Mouse (Mus musculus): ENCODE measurements around the gene Aloxe3. TPM values are rescaled to one million over a fixed set of nuclear protein-coding genes. Genes with fewer than 3 reads are reported as not detected.

Gene Aloxe3
- total and polyA plus RNA-seq, 3 experiments: 0.13 to 0.23 TPM; not detected in 1

GRCm38 (mm10) chr11:69114018-69114417 is 11.7 kb upstream of the Aloxe3 start:
- H3K27ac ChIP-seq (ENCODE audit: insufficient read depth, low read depth): no peak overlapping the region
- peaks cover 73% of the 10 kb centered on the region for H3K27me3 ChIP-seq (replicated peaks)
- no peak for DNase-seq (ENCODE audit: extremely low read depth)
- peaks cover 2 to 32% of the 10 kb centered on the region in 2 experiments; a peak in 2 of 4 replicates for H3K4me1 ChIP-seq (ENCODE audit: control insufficient read depth in 1 of 2, insufficient read depth in 2 of 2)
- H3K4me2 ChIP-seq (ENCODE audit: insufficient read depth, low read depth, poor library complexity, severe bottlenecking): no peak overlapping the region
- H3K9me3 ChIP-seq (replicated peaks; ENCODE audit: low read length): no peaks in the 10 kb centered on the region
- no peak overlapping the region for H3K9ac ChIP-seq (ENCODE audit: insufficient read depth, low read depth)
- no peak overlapping the region for H3K4me3 ChIP-seq (replicated peaks in 1 of 3; ENCODE audit: low read depth in 2 of 3, low read length in 2 of 3, poor library complexity in 1 of 3)
- TF ChIP-seq ZC3H11A (IDR thresholded peaks at IDR 0.05; ENCODE audit: low read depth, low read length): no peak
- TF ChIP-seq POLR2AphosphoS2 (IDR thresholded peaks at IDR 0.05; ENCODE audit: low read depth, low read length): no peak
- no peak for TF ChIP-seq ZMIZ1 (IDR thresholded peaks at IDR 0.05; ENCODE audit: low read depth, low read length)
- TF ChIP-seq MYC (IDR thresholded peaks at IDR 0.05; ENCODE audit: low read depth, low read length): no peak
- TF ChIP-seq USF2 (conservative IDR thresholded peaks at IDR 0.05; ENCODE audit: low read depth, low read length): no peak
- TF ChIP-seq MEF2A (IDR thresholded peaks at IDR 0.05; ENCODE audit: borderline replicate concordance, low read depth, low read length): no peak
- TF ChIP-seq TCF12 (IDR thresholded peaks at IDR 0.05; ENCODE audit: low read depth, low read length): no peak
- TF ChIP-seq CHD2 (IDR thresholded peaks at IDR 0.05; ENCODE audit: low read length): no peak
- TF ChIP-seq NELFE (IDR thresholded peaks at IDR 0.05; ENCODE audit: low read depth, low read length): no peak
- no peak for TF ChIP-seq JUND (conservative IDR thresholded peaks at IDR 0.05; ENCODE audit: low read depth, low read length)
- no peak for TF ChIP-seq MXI1 (IDR thresholded peaks at IDR 0.05; ENCODE audit: low read depth, low read length)
- no peak for TF ChIP-seq CTCF (conservative IDR thresholded peaks at IDR 0.05 in 1 of 2, IDR thresholded peaks at IDR 0.05 in 1 of 2; ENCODE audit: low read depth in 2 of 2, low read length in 2 of 2)
- TF ChIP-seq ZNF384 (IDR thresholded peaks at IDR 0.05; ENCODE audit: low read depth, low read length): no peak
- TF ChIP-seq PAX5 (IDR thresholded peaks at IDR 0.05; ENCODE audit: low read length): no peak
- TF ChIP-seq TBP (conservative IDR thresholded peaks at IDR 0.05; ENCODE audit: low read depth, low read length): no peak
- dilution Hi-C loops (cut with MboI; ENCODE audit: extremely low pct_ligation_motif_present, extremely low pct_unique_long_range_greater_than_20kb, low sequenced_read_pairs) (no loop called here), in situ Hi-C loops (cut with MboI; ENCODE audit: low pct_ligation_motif_present, low pct_unique_long_range_greater_than_20kb, low sequenced_read_pairs) (no loop called here)
- H3K36me3 ChIP-seq (replicated peaks in 1 of 2; ENCODE audit: control insufficient read depth in 1 of 2, insufficient read depth in 1 of 2, low read length in 1 of 2): peaks cover 7 to 10% of the 10 kb centered on the region in 2 experiments
- no peaks in the 10 kb centered on the region for H3K79me2 ChIP-seq (replicated peaks; ENCODE audit: control insufficient read depth, extremely low read depth, insufficient read depth, poor library complexity, severe bottlenecking)

GRCm38 (mm10) chr11:69114621-69115020 is 11.1 kb upstream of the Aloxe3 start:
- no peak overlapping the region for H3K27ac ChIP-seq (ENCODE audit: insufficient read depth, low read depth)
- in situ Hi-C loops (cut with MboI; ENCODE audit: low pct_ligation_motif_present, low pct_unique_long_range_greater_than_20kb, low sequenced_read_pairs): loop anchor here (5.0 kb wide), 1 partner anchor 52 kb away; no protein-coding TSS in a partner anchor
- H3K36me3 ChIP-seq (replicated peaks in 1 of 2; ENCODE audit: control insufficient read depth in 1 of 2, insufficient read depth in 1 of 2, low read length in 1 of 2): peaks cover under 1 to 4% of the 10 kb centered on the region in 2 experiments
- no peak overlapping the region for H3K4me2 ChIP-seq (ENCODE audit: insufficient read depth, low read depth, poor library complexity, severe bottlenecking)
- no peaks in the 10 kb centered on the region for H3K9me3 ChIP-seq (replicated peaks; ENCODE audit: low read length)
- dilution Hi-C loops (cut with MboI; ENCODE audit: extremely low pct_ligation_motif_present, extremely low pct_unique_long_range_greater_than_20kb, low sequenced_read_pairs): no loop called here
- no peak overlapping the region for H3K4me3 ChIP-seq (replicated peaks in 1 of 3; ENCODE audit: low read depth in 2 of 3, low read length in 2 of 3, poor library complexity in 1 of 3)
- H3K9ac ChIP-seq (ENCODE audit: insufficient read depth, low read depth): no peak overlapping the region
- H3K79me2 ChIP-seq (replicated peaks; ENCODE audit: control insufficient read depth, extremely low read depth, insufficient read depth, poor library complexity, severe bottlenecking): no peaks in the 10 kb centered on the region
- H3K27me3 ChIP-seq (replicated peaks): peaks cover 78% of the 10 kb centered on the region
- no peak for DNase-seq (ENCODE audit: extremely low read depth)
- H3K4me1 ChIP-seq (ENCODE audit: control insufficient read depth in 1 of 2, insufficient read depth in 2 of 2): peaks cover 2 to 36% of the 10 kb centered on the region in 2 experiments; a peak in 2 of 4 replicates
- TF ChIP-seq ELF1 (IDR thresholded peaks at IDR 0.05; ENCODE audit: low read depth, low read length): no peak
- TF ChIP-seq JUN (IDR thresholded peaks at IDR 0.05; ENCODE audit: insufficient read depth, low read depth, low read length): no peak
- TF ChIP-seq POLR2AphosphoS2 (IDR thresholded peaks at IDR 0.05; ENCODE audit: low read depth, low read length): no peak
- no peak for TF ChIP-seq ETS1 (conservative IDR thresholded peaks at IDR 0.05; ENCODE audit: low read depth, low read length)
- no peak for TF ChIP-seq MYC (IDR thresholded peaks at IDR 0.05; ENCODE audit: low read depth, low read length)

All from CH12.LX (cell line).